Mouse (Mus musculus): ENCODE measurements around the gene Wdr90.
"Not testable (repeated sequence)": the region's sequence is repeated elsewhere in the genome, so short reads cannot be mapped to it uniquely, and the experiment has no call there.

The Wdr90 gene

GRCm38 (mm10) chr17:25830200-25830753 is 31.0 kb downstream of the Wdr90 start:
- no peak for DNase-seq (ENCODE audit: low spot score in 2 of 2)

GRCm38 (mm10) chr17:25829558-25830017 is 31.7 kb downstream of the Wdr90 start:
- no peak for DNase-seq (ENCODE audit: low spot score in 2 of 2)

GRCm38 (mm10) chr17:25828712-25829557 is 32.4 kb downstream of the Wdr90 start, which contains the start of gene Jmjd8:
Jmjd8 (plus strand) TSS chr17:25828867.
- peak; percentile 75 to 80 for DNase-seq (ENCODE audit: low spot score in 2 of 2)

- no peak for DNase-seq (ENCODE audit: low spot score in 2 of 2)
Measured at GRCm38 (mm10) chr17:25828223-25828594, 33.1 kb downstream of the Wdr90 start.

GRCm38 (mm10) chr17:25827546-25828222 is 33.6 kb downstream of the Wdr90 start:
- no peak for DNase-seq (ENCODE audit: low spot score in 2 of 2)

- no peak for DNase-seq (ENCODE audit: low spot score in 2 of 2)
Measured at GRCm38 (mm10) chr17:25827011-25827410, 34.3 kb downstream of the Wdr90 start.

GRCm38 (mm10) chr17:25825984-25826570 is 35.2 kb downstream of the Wdr90 start:
- DNase-seq (ENCODE audit: low spot score in 2 of 2) = no peak

GRCm38 (mm10) chr17:25825311-25825710 is 36.0 kb downstream of the Wdr90 start:
- no peak for DNase-seq (ENCODE audit: low spot score in 2 of 2)

- no peak for DNase-seq (ENCODE audit: low spot score in 2 of 2)
Measured at GRCm38 (mm10) chr17:25824362-25825142, 36.7 kb downstream of the Wdr90 start.

GRCm38 (mm10) chr17:25823452-25823851 is 37.8 kb downstream of the Wdr90 start, which contains the start of gene Wdr24:
Wdr24 (plus strand) TSS chr17:25823627.
- peak in 1 of 2 experiments; percentile 75 for DNase-seq (ENCODE audit: low spot score in 2 of 2)

- DNase-seq (ENCODE audit: low spot score in 2 of 2) = no peak
Measured at GRCm38 (mm10) chr17:25818851-25819780, 42.2 kb downstream of the Wdr90 start.

GRCm38 (mm10) chr17:25817662-25818061 is 43.6 kb downstream of the Wdr90 start:
- DNase-seq (ENCODE audit: low spot score in 2 of 2) = no peak

GRCm38 (mm10) chr17:25813471-25813870 is 47.8 kb downstream of the Wdr90 start:
- peak in 1 of 2 experiments; percentile 71 for DNase-seq (ENCODE audit: low spot score in 2 of 2)

GRCm38 (mm10) chr17:25810890-25811289 is 50.4 kb downstream of the Wdr90 start:
- DNase-seq (ENCODE audit: low spot score in 2 of 2) = no peak

- no peak for DNase-seq (ENCODE audit: low spot score in 2 of 2)
Measured at GRCm38 (mm10) chr17:25809606-25810340, 51.5 kb downstream of the Wdr90 start.

- peak; percentile 86 to 88 for DNase-seq (ENCODE audit: low spot score in 2 of 2)
Measured at GRCm38 (mm10) chr17:25808789-25809605, 52.3 kb downstream of the Wdr90 start, which contains the start of gene Fbxl16. Fbxl16 (plus strand) TSS chr17:25809085.

GRCm38 (mm10) chr17:25808028-25808427 is 53.3 kb downstream of the Wdr90 start:
- no peak for DNase-seq (ENCODE audit: low spot score in 2 of 2)

GRCm38 (mm10) chr17:25807452-25807851 is 53.8 kb downstream of the Wdr90 start:
- DNase-seq (ENCODE audit: low spot score in 2 of 2) = not testable (repeated sequence)
